ENCODE assay signal across 22 mouse cellular contexts in the genomic region with DNA sequence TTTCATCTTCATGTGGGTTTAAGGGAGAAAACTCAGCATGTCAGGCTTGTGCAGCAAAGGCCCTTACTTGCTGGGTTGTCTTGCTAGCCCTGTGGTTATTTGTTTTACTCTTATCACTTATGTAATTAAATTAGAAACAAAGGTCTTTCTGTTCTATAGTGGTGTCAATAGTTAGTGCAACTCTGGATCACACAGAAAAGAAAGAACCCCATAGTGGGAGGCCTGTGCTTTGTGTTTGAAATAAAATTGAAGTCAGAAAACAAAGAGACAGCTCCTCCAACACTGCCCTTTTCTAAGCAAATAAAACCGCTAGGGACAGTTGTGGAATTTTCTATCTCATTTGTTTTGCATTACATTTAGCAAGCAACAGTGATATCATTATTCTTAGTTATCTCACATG. TPM values are rescaled to one million over a fixed set of nuclear protein-coding genes. Genes with fewer than 3 reads are reported as not detected.
"Had no signal": no experiment of that assay in that cellular context is flagged by ENCODE, and none has a peak within 500 bp of the region (broad histone marks: within the 10 kb centered on the region; RNA-seq: fewer than 3 reads in every experiment).

No protein-coding gene starts in this region.

- H3K27ac ChIP-seq: heart, adult 2 months; heart, embryonic 13.5 days; heart, embryonic 15.5 days; hindbrain, embryonic 13.5 days; intestine, embryonic 15.5 days; limb, embryonic 12.5 days; liver, embryonic 13.5 days; liver, embryonic 15.5 days had no signal

- DNase-seq: gastrocnemius, postnatal 14 days; gastrocnemius, postnatal 36 days; heart, adult 11 months; heart, adult 2 months; heart, postnatal 14 days; heart, postnatal 36 days; kidney, adult 18-20 months; kidney, adult 8-10 months; kidney, postnatal 10 days; kidney, postnatal 25 days; layer of hippocampus, postnatal 36 days; left cerebral cortex, postnatal 4 days; liver; liver, embryonic 13.5 days had no signal

- H3K4me3 ChIP-seq: heart, adult 2 months; heart, embryonic 13.5 days; heart, embryonic 15.5 days; hindbrain, embryonic 13.5 days; intestine, embryonic 15.5 days; limb, embryonic 12.5 days; liver, embryonic 13.5 days; liver, embryonic 15.5 days had no signal

RNA-seq across cellular contexts. Expression of a gene that starts 15.4 kb away (rescaled TPM):
- total RNA-seq: gastrocnemius, adult 18-20 months; gastrocnemius, postnatal 14 days; gastrocnemius, postnatal 36 days; heart, postnatal 36 days; hematopoietic stem cell, adult 5-6 weeks had no signal
